Mouse (Mus musculus) bone marrow macrophage, adult 2 months (primary cell): ENCODE data around the gene Gm5773.
"Not testable (repeated sequence)": the region's sequence is repeated elsewhere in the genome, so short reads cannot be mapped to it uniquely, and the experiment has no call there.

Source experiments
- CTCF ChIP-seq: IDR thresholded peaks from 2 replicates; pipeline ENCODE4 v1.5.1; 2012; ENCODE audit warnings: low read depth, mild to moderate bottlenecking, low read length, moderate library complexity
- POLR2A ChIP-seq: IDR thresholded peaks from 2 replicates; pipeline ENCODE4 v1.6.1; 2012; ENCODE audit warnings: mild to moderate bottlenecking, low read depth, low read length, borderline replicate concordance

DNA sequence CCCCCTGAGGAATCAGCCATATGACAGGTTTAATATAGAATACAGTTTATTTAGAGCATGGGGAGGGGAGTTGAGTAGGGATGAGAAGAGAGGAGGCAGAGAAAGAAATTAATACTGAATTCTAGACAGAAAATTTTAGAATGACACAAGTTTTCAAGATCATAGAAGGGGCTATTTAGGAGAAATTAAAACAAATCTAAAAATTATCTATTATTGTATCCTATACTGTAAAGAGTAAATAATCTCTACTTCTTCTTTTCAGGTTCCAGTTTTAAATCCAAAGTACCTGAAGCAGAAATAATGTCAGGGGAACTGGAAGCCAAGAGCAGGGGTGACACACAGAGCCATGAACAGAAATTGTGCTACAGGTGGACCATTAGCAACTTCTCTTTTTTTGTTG, 23.3 kb downstream of the Gm5773 start, which contains the start of gene Tdpoz4:
- not testable (repeated sequence) for TF ChIP-seq POLR2A, CTCF
